Mouse (Mus musculus): Measurements from ENCODE around the gene Mcee. TPM values are rescaled to one million over a fixed set of nuclear protein-coding genes. Genes with fewer than 3 reads are reported as not detected.

The Mcee gene
- polyA plus RNA-seq, 1 experiment from 2014 or later, result 89.8 TPM

GRCm38 (mm10) chr7:64392819-64393151 is 378 bp downstream of the Mcee start:
- Histone ChIP-seq H3K4me1 (replicated peaks; ENCODE audit: control insufficient read depth, insufficient read depth) (no peaks in the 10 kb centered on the region), H3K36me3 (ENCODE audit: control insufficient read depth, insufficient read depth, low read length) (no peaks in the 10 kb centered on the region; the same call in 1 of the 2 replicates), H3K27ac (replicated peaks) (peak overlapping the region; percentile 87), H3K27me3 (ENCODE audit: control insufficient read depth, insufficient read depth, low read length) (no peaks in the 10 kb centered on the region), H3K9ac (ENCODE audit: low read length) (peak overlapping the region; percentile 79), H3K4me2 (replicated peaks; ENCODE audit: low read depth) (peak overlapping the region; percentile 72), H3K4me3 (ENCODE audit: low read depth, low read length) (peak overlapping the region; percentile 82), H3K9me3 (ENCODE audit: control insufficient read depth, low read length) (no peaks in the 10 kb centered on the region)
- no peak for DNase-seq (ENCODE audit: low spot score)
- TF ChIP-seq CTCF (IDR thresholded peaks at IDR 0.05; ENCODE audit: low read depth) (no peak), EP300 (optimal IDR thresholded peaks at IDR 0.05) (no peak)
- ATAC-seq (ENCODE audit: low FRiP score, low TSS enrichment), result peak; percentile 67
- WGBS, result under 1% methylated on average over 15 of the region's 15 CpGs

- Histone ChIP-seq H3K4me3 (ENCODE audit: low read depth, low read length) (no peak overlapping the region), H3K36me3 (ENCODE audit: control insufficient read depth, insufficient read depth, low read length) (no peaks in the 10 kb centered on the region; the same call in 1 of the 2 replicates), H3K27me3 (ENCODE audit: control insufficient read depth, insufficient read depth, low read length) (no peaks in the 10 kb centered on the region), H3K27ac (replicated peaks) (no peak overlapping the region), H3K4me2 (replicated peaks; ENCODE audit: low read depth) (no peak overlapping the region), H3K9me3 (ENCODE audit: control insufficient read depth, low read length) (no peaks in the 10 kb centered on the region), H3K4me1 (replicated peaks; ENCODE audit: control insufficient read depth, insufficient read depth) (no peaks in the 10 kb centered on the region), H3K9ac (ENCODE audit: low read length) (no peak overlapping the region)
- WGBS, result 93% methylated on average over 1 of the region's 1 CpGs
- TF ChIP-seq EP300 (optimal IDR thresholded peaks at IDR 0.05) (no peak), CTCF (IDR thresholded peaks at IDR 0.05; ENCODE audit: low read depth) (no peak)
- ATAC-seq (ENCODE audit: low FRiP score, low TSS enrichment) (no peak), DNase-seq (ENCODE audit: low spot score) (no peak)
These were observed 8.3 kb downstream of the Mcee start for GRCm38 (mm10) chr7:64400725-64401124.

GRCm38 (mm10) chr7:64402452-64402851 is 10.0 kb downstream of the Mcee start:
- ATAC-seq (ENCODE audit: low FRiP score, low TSS enrichment) (no peak), DNase-seq (ENCODE audit: low spot score) (no peak)

GRCm38 (mm10) chr7:64403989-64404388 is 11.6 kb downstream of the Mcee start:
- no peak for DNase-seq (ENCODE audit: low spot score)
- Histone ChIP-seq H3K4me3 (ENCODE audit: low read depth, low read length) (no peak overlapping the region), H3K9me3 (ENCODE audit: control insufficient read depth, low read length) (no peaks in the 10 kb centered on the region), H3K4me2 (replicated peaks; ENCODE audit: low read depth) (no peak overlapping the region), H3K4me1 (replicated peaks; ENCODE audit: control insufficient read depth, insufficient read depth) (no peaks in the 10 kb centered on the region), H3K36me3 (ENCODE audit: control insufficient read depth, insufficient read depth, low read length) (no peaks in the 10 kb centered on the region; the same call in 1 of the 2 replicates), H3K27me3 (ENCODE audit: control insufficient read depth, insufficient read depth, low read length) (no peaks in the 10 kb centered on the region), H3K27ac (replicated peaks) (no peak overlapping the region), H3K9ac (ENCODE audit: low read length) (no peak overlapping the region)
- TF ChIP-seq CTCF (IDR thresholded peaks at IDR 0.05; ENCODE audit: low read depth) (no peak), EP300 (optimal IDR thresholded peaks at IDR 0.05) (no peak)
- WGBS, result 91% methylated on average over 8 of the region's 8 CpGs
- ATAC-seq (ENCODE audit: low FRiP score, low TSS enrichment), result no peak

More at GRCm38 (mm10) chr7:64402452-64402851, 10.0 kb downstream of the Mcee start:
- Histone ChIP-seq H3K9me3 (ENCODE audit: control insufficient read depth, low read length) (no peaks in the 10 kb centered on the region), H3K27ac (replicated peaks) (no peak overlapping the region), H3K4me2 (replicated peaks; ENCODE audit: low read depth) (no peak overlapping the region), H3K4me1 (replicated peaks; ENCODE audit: control insufficient read depth, insufficient read depth) (no peaks in the 10 kb centered on the region), H3K9ac (ENCODE audit: low read length) (no peak overlapping the region), H3K27me3 (ENCODE audit: control insufficient read depth, insufficient read depth, low read length) (no peaks in the 10 kb centered on the region), H3K4me3 (ENCODE audit: low read depth, low read length) (no peak overlapping the region), H3K36me3 (ENCODE audit: control insufficient read depth, insufficient read depth, low read length) (no peaks in the 10 kb centered on the region; the same call in 1 of the 2 replicates)
- WGBS, result 89% methylated on average over 4 of the region's 4 CpGs
- TF ChIP-seq CTCF (IDR thresholded peaks at IDR 0.05; ENCODE audit: low read depth) (no peak), EP300 (optimal IDR thresholded peaks at IDR 0.05) (no peak)

GRCm38 (mm10) chr7:64424861-64425260 is 32.5 kb downstream of the Mcee start:
- TF ChIP-seq EP300 (optimal IDR thresholded peaks at IDR 0.05) (no peak), CTCF (IDR thresholded peaks at IDR 0.05; ENCODE audit: low read depth) (peak; percentile 52)
- Histone ChIP-seq H3K27ac (replicated peaks) (no peak overlapping the region), H3K4me1 (replicated peaks; ENCODE audit: control insufficient read depth, insufficient read depth) (no peaks in the 10 kb centered on the region), H3K9ac (ENCODE audit: low read length) (no peak overlapping the region), H3K4me3 (ENCODE audit: low read depth, low read length) (no peak overlapping the region), H3K9me3 (ENCODE audit: control insufficient read depth, low read length) (no peaks in the 10 kb centered on the region), H3K4me2 (replicated peaks; ENCODE audit: low read depth) (no peak overlapping the region), H3K27me3 (ENCODE audit: control insufficient read depth, insufficient read depth, low read length) (no peaks in the 10 kb centered on the region), H3K36me3 (ENCODE audit: control insufficient read depth, insufficient read depth, low read length) (no peaks in the 10 kb centered on the region)
- DNase-seq (ENCODE audit: low spot score) (no peak), ATAC-seq (ENCODE audit: low FRiP score, low TSS enrichment) (no peak)
- 54% methylated on average over 5 of the region's 5 CpGs for WGBS

DNA sequence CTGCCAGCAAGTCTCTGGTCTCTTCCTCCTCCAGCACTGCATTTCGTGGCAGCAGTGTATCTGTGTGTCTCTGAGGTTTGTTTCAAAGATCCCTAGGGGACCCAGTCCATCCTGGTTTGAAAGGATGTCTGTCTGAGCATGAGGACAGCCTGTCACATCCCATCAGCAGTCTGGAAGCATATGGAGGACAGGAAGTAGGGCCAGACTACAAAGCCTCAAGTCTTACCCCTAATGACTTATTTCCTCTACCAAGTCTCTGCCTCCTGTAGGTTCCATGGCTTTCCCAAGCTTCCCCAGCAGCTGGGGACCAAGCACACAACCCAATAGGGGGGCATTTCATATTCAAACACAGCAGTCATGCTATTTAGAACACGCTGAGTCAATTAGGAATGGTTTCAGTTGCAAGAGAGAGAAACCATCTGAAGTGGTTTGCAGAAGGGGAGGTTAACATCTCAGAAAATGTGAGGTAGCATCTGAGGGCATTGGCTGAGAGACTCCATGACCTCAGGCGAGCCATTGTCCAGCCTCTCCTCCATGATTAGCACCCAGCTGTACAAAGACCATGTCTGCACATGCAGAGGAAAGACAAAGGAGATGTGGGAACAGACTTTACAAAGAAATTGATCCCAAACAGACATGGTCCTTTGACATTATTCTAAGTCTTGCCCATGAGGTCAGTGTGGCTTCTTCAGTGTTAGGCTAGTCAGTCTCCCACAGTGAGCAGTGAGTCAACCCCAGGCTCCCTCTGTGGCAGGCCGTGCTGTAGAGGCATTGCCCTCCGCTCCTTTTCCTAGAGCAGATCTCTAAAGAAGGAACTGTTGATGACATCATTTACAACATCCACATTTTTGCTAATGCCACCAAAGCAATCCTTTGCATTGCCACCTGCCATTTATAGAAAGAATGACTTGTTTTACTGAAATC is 47.5 kb downstream of the Mcee start:
- ATAC-seq (ENCODE audit: low FRiP score, low TSS enrichment), result no peak
- Histone ChIP-seq H3K9ac (ENCODE audit: low read length) (no peak overlapping the region), H3K9me3 (ENCODE audit: control insufficient read depth, low read length) (no peaks in the 10 kb centered on the region), H3K36me3 (ENCODE audit: control insufficient read depth, insufficient read depth, low read length) (no peaks in the 10 kb centered on the region), H3K27ac (replicated peaks) (no peak overlapping the region), H3K4me2 (replicated peaks; ENCODE audit: low read depth) (no peak overlapping the region), H3K4me3 (ENCODE audit: low read depth, low read length) (no peak overlapping the region), H3K4me1 (replicated peaks; ENCODE audit: control insufficient read depth, insufficient read depth) (no peaks in the 10 kb centered on the region), H3K27me3 (ENCODE audit: control insufficient read depth, insufficient read depth, low read length) (no peaks in the 10 kb centered on the region)
- no peak for DNase-seq (ENCODE audit: low spot score)
- no peak for TF ChIP-seq CTCF (IDR thresholded peaks at IDR 0.05; ENCODE audit: low read depth)
- TF ChIP-seq EP300 (optimal IDR thresholded peaks at IDR 0.05), result no peak
- WGBS, result 73% methylated on average over 5 of the region's 5 CpGs
